Mouse (Mus musculus) bone marrow macrophage, adult 2 months (primary cell): Measurements from ENCODE around the gene Elavl3.

Source experiments
- CTCF ChIP-seq: IDR thresholded peaks from 2 replicates; pipeline ENCODE4 v1.5.1; 2012; ENCODE audit warnings: low read depth, mild to moderate bottlenecking, low read length, moderate library complexity
- POLR2A ChIP-seq: IDR thresholded peaks from 2 replicates; pipeline ENCODE4 v1.6.1; 2012; ENCODE audit warnings: mild to moderate bottlenecking, low read depth, low read length, borderline replicate concordance

DNA sequence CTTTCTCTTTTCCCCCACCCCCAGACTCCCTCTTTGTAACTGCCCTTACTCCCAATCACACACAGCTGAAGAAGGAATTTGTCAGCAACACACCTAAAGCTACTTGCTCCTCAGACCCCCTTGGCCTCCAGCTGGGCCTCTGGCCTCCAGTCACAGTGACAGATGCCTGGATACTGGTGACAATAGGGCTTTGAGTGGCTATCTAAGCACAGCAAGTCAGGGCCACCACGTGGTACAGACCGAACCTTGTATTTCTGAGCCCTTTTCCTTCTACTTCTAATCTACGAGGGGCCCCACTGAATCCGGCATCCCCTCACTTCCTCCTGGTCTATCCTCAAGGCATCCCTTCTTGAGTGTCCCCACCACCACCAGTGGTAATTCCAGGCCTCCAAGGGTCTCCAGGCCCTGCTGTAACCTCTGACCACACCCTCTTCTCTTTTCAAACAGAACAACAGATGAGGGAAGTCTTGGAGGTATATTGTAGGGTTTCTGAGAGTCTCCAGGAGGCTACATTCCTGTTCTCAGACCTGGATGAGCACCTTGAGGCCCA lies 2.0 kb downstream of the Elavl3 start:
- TF ChIP-seq CTCF: no peak
- no peak for TF ChIP-seq POLR2A
